Mouse (Mus musculus) hindbrain, postnatal 0 days (tissue): ENCODE results near the gene Gal3st1. TPM values are rescaled to one million over a fixed set of nuclear protein-coding genes. Genes with fewer than 3 reads are reported as not detected.

Experiments used
- ATAC-seq: fragments of 200-750 bp; cut with Nextera tagmentation; 2 replicates; pipeline ENCODE4 v1.8.0; 2017; ENCODE audit warnings: mild to moderate bottlenecking, moderate TSS enrichment, moderate library complexity
- DNase-seq: peaks from one replicate; pipeline ENCODE4 v3.0.0-alpha.2; 2015; ENCODE audit warnings: low spot score
- H3K27ac ChIP-seq: fragments of 300-500 bp; sonication (generic); 2 replicates; pipeline ENCODE4 v1.5.1; 2014; ENCODE audit warnings: mild to moderate bottlenecking
- H3K27me3 ChIP-seq: fragments of 300-500 bp; sonication (generic); 2 replicates; pipeline ENCODE4 v1.6.1; 2014; ENCODE audit warnings: low read length, mixed read lengths; ENCODE audit not compliant: insufficient read depth
- H3K36me3 ChIP-seq: fragments of 300-500 bp; sonication (generic); 2 replicates; pipeline ENCODE4 v1.6.1; 2014; ENCODE audit warnings: low read length, mixed read lengths; ENCODE audit not compliant: insufficient read depth
- H3K4me1 ChIP-seq: fragments of 300-500 bp; sonication (generic); 2 replicates; pipeline ENCODE4 v1.6.1; 2014; ENCODE audit warnings: antibody characterized with exemption, low read length, mixed read lengths; ENCODE audit not compliant: insufficient read depth
- H3K4me2 ChIP-seq: fragments of 300-500 bp; sonication (generic); 2 replicates; pipeline ENCODE4 v1.6.1; 2014; ENCODE audit warnings: low read depth, mild to moderate bottlenecking, low read length, moderate library complexity, mixed read lengths
- H3K4me3 ChIP-seq: fragments of 300-500 bp; sonication (generic); 2 replicates; pipeline ENCODE4 v1.5.1; 2014; ENCODE audit warnings: low read length
- H3K9ac ChIP-seq: fragments of 300-500 bp; sonication (generic); replicated peaks from 2 replicates; pipeline ENCODE4 v1.6.1; 2014; ENCODE audit warnings: mild to moderate bottlenecking, low read length, moderate library complexity, mixed read lengths
- H3K9me3 ChIP-seq: fragments of 300-500 bp; sonication (generic); 2 replicates; pipeline ENCODE4 v1.6.1; 2016; ENCODE audit warnings: low read length, mixed read lengths
- CTCF ChIP-seq: IDR thresholded peaks from 2 replicates; pipeline ENCODE4 v1.5.1; 2016; ENCODE audit warnings: antibody characterized with exemption, control low read depth, low read depth
- WGBS: fragments of 180-500 bp; shearing (Covaris S2); extraction: QIAGEN DNeasy Blood & Tissue Kit; methylation state at CpG from one replicate; pipeline ENCODE4 v1.1.7; 2014; 5-methylcytosine and 5-hydroxymethylcytosine counted together
- polyA plus RNA-seq: library from polyadenylated mRNA; unstranded; fragments of >200 nt; fragmentation: Nextera tagmentation; extraction: Ambion mirVana; gene quantifications from 2 replicates; pipeline ENCODE4 v1.2.1, GENCODE M21; 2015
- total RNA-seq: library from RNA; depleted of rRNA; stranded (reverse); fragments of >200 nt; gene quantifications from 2 replicates; pipeline ENCODE4 v1.2.3, GENCODE M21; 2014

Gal3st1 gene
- total and polyA plus RNA-seq, 2 experiments from 2014 or later, result 18.5 to 34.6 TPM

DNA sequence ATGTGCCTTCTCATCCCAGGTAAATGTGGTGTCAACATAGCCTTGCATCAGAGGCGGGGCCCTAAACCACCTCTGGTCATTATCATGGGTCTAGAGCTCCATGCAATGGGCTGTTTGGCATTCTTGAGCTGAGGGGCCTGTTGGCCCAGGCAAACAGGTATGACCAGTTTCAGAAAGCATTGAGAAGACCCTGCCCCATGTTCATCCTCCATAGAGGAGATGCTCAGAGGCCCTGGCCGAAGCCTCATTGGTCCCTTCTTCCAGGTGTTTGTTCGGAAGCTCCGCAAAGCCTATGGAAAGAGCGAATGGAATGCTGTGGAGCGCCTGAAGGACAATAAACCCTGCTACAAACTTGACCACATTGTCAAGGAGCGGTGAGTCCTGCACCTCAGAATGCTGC is 13.1 kb upstream of the Gal3st1 start:
- no peak for TF ChIP-seq CTCF
- H3K9ac ChIP-seq, result no peak overlapping the region
- no peaks in the 10 kb centered on the region for H3K4me1 ChIP-seq
- H3K36me3 ChIP-seq, result peaks cover 55% of the 10 kb centered on the region
- 97% methylated on average over 7 of the region's 7 CpGs for WGBS
- no peaks in the 10 kb centered on the region for H3K9me3 ChIP-seq
- DNase-seq (no peak), ATAC-seq (no peak)
- H3K27ac ChIP-seq, result no peak overlapping the region
- no peaks in the 10 kb centered on the region for H3K27me3 ChIP-seq
- no peak overlapping the region for H3K4me3 ChIP-seq
- H3K4me2 ChIP-seq, result no peak overlapping the region

- no peak for TF ChIP-seq CTCF
- WGBS, result 88% methylated on average over 7 of the region's 7 CpGs
Observed at GRCm38 (mm10) chr11:3973081-3973480, 10.4 kb upstream of the Gal3st1 start.

GRCm38 (mm10) chr11:3974311-3974710 is 9.1 kb upstream of the Gal3st1 start:
- TF ChIP-seq CTCF, result no peak
- no peaks in the 10 kb centered on the region for H3K9me3 ChIP-seq
- DNase-seq, result peak; percentile 8
- H3K27ac ChIP-seq, result no peak overlapping the region
- H3K4me3 ChIP-seq, result no peak overlapping the region
- ATAC-seq, result no peak
- H3K36me3 ChIP-seq, result peaks cover 92% of the 10 kb centered on the region
- no peaks in the 10 kb centered on the region for H3K4me1 ChIP-seq
- H3K4me2 ChIP-seq, result no peak overlapping the region
- whole genome bisulfite sequencing, result 70% methylated on average over 3 of the region's 3 CpGs
- H3K9ac ChIP-seq, result no peak overlapping the region
- H3K27me3 ChIP-seq, result no peaks in the 10 kb centered on the region

More at GRCm38 (mm10) chr11:3973081-3973480, 10.4 kb upstream of the Gal3st1 start:
- Histone ChIP-seq H3K9ac (no peak overlapping the region), H3K27ac (no peak overlapping the region), H3K9me3 (no peaks in the 10 kb centered on the region), H3K36me3 (peaks cover 81% of the 10 kb centered on the region), H3K4me1 (no peaks in the 10 kb centered on the region), H3K4me3 (no peak overlapping the region), H3K4me2 (no peak overlapping the region), H3K27me3 (no peaks in the 10 kb centered on the region)
- no peak for DNase-seq
- ATAC-seq, result no peak

DNA sequence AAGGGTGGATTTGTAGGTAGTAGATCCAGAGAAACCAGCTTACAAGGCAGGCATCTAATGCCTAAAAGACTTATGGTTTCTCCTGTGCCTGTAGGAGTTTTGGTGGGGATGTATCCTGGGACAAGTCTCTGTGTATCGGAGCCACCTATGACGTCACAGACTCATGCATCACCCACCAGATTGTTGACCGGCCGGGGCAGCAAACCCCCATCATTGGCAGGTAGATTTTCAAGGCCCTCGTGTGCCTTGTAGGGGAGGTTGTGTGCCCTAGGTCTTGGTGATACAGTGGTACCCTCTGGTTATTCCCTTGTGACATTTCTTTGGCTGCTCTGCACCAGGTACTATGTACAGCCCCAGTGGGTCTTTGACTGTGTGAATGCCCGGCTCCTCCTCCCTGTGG is 6.8 kb upstream of the Gal3st1 start, which contains the start of gene 4930556J24Rik:
TSS of gene 4930556J24Rik (minus strand) at position 101 of the 400 bp plus-strand sequence.
- H3K27ac ChIP-seq, result no peak within 1 kb of the TSS
- 99% methylated on average over 6 of the region's 6 CpGs for WGBS
- no peak within 1 kb of the TSS for H3K9ac ChIP-seq
- no peak for DNase-seq
- TF ChIP-seq CTCF, result no peak
- no peaks in the 10 kb centered on the region for H3K4me1 ChIP-seq
- H3K9me3 ChIP-seq, result no peaks in the 10 kb centered on the region
- H3K27me3 ChIP-seq, result no peaks in the 10 kb centered on the region
- H3K36me3 ChIP-seq, result peaks cover 70% of the 10 kb centered on the region
- no peak for ATAC-seq
- no peak within 1 kb of the TSS for H3K4me3 ChIP-seq
- no peak within 1 kb of the TSS for H3K4me2 ChIP-seq

- DNase-seq, result no peak
- Histone ChIP-seq H3K36me3 (peaks cover 56% of the 10 kb centered on the region), H3K4me2 (no peak overlapping the region), H3K9ac (no peak overlapping the region), H3K27me3 (no peaks in the 10 kb centered on the region), H3K27ac (no peak overlapping the region), H3K9me3 (no peaks in the 10 kb centered on the region), H3K4me1 (no peaks in the 10 kb centered on the region), H3K4me3 (no peak overlapping the region)
- 93% methylated on average over 5 of the region's 5 CpGs for WGBS
- no peak for ATAC-seq
- TF ChIP-seq CTCF, result no peak
Observed at GRCm38 (mm10) chr11:3978421-3978820, 5.0 kb upstream of the Gal3st1 start.

- WGBS, result 79% methylated on average over 6 of the region's 6 CpGs
- ATAC-seq (no peak), DNase-seq (no peak)
- Histone ChIP-seq H3K4me1 (no peaks in the 10 kb centered on the region), H3K4me3 (no peak overlapping the region), H3K27ac (no peak overlapping the region), H3K4me2 (no peak overlapping the region), H3K9me3 (no peaks in the 10 kb centered on the region), H3K36me3 (peaks cover 27% of the 10 kb centered on the region), H3K9ac (no peak overlapping the region), H3K27me3 (no peaks in the 10 kb centered on the region)
- TF ChIP-seq CTCF, result no peak
Observed at GRCm38 (mm10) chr11:3981536-3981935, 1.9 kb upstream of the Gal3st1 start.

- no peak for TF ChIP-seq CTCF
- Histone ChIP-seq H3K36me3 (peaks cover 19% of the 10 kb centered on the region), H3K27me3 (no peaks in the 10 kb centered on the region), H3K27ac (peak overlapping the region; percentile 32; the same call in 1 of the 2 replicates), H3K9me3 (no peaks in the 10 kb centered on the region), H3K4me1 (no peaks in the 10 kb centered on the region), H3K9ac (no peak overlapping the region), H3K4me2 (peak overlapping the region; percentile 67), H3K4me3 (no peak overlapping the region)
- ATAC-seq (0 out of 2 replicates have a peak, but pooled peaks have one; percentile 10), DNase-seq (no peak)
- WGBS, result 56% methylated on average over 7 of the region's 7 CpGs
Observed at GRCm38 (mm10) chr11:3982275-3983209, 894 bp upstream of the Gal3st1 start.
